Mouse (Mus musculus) liver, embryonic 11.5 days (tissue): ENCODE measurements around the gene Ppp2r2c. TPM values are rescaled to one million over a fixed set of nuclear protein-coding genes. Genes with fewer than 3 reads are reported as not detected.

ENCODE experiments used
- ATAC-seq: fragments of 200-750 bp; cut with Nextera tagmentation; replicated peaks from 2 replicates; pipeline ENCODE4 v1.8.0; 2017; ENCODE audit warnings: moderate number of reproducible peaks, mild to moderate bottlenecking, moderate TSS enrichment, moderate library complexity; ENCODE audit not compliant: low FRiP score
- DNase-seq: peaks from one replicate; pipeline ENCODE4 v3.0.0-alpha.2; 2017; ENCODE audit warnings: low spot score
- H3K27ac ChIP-seq: fragments of 300-500 bp; sonication (generic); 2 replicates; pipeline ENCODE4 v1.5.1; 2014; ENCODE audit warnings: mild to moderate bottlenecking, low read depth, low read length, control low read depth
- H3K27me3 ChIP-seq: fragments of 300-500 bp; sonication (generic); replicated peaks from 2 replicates; pipeline ENCODE4 v1.6.1; 2014; ENCODE audit warnings: low read length, mixed read lengths; ENCODE audit not compliant: control insufficient read depth, insufficient read depth
- H3K36me3 ChIP-seq: fragments of 300-500 bp; sonication (generic); 2 replicates; pipeline ENCODE4 v1.6.1; 2014; ENCODE audit warnings: mild to moderate bottlenecking, low read length, moderate library complexity, mixed read lengths; ENCODE audit not compliant: control insufficient read depth, insufficient read depth
- H3K4me1 ChIP-seq: fragments of 300-500 bp; sonication (generic); replicated peaks from 2 replicates; pipeline ENCODE4 v1.6.1; 2014; ENCODE audit warnings: low read length, mixed read lengths; ENCODE audit not compliant: control insufficient read depth, insufficient read depth
- H3K4me2 ChIP-seq: fragments of 300-500 bp; sonication (generic); 2 replicates; pipeline ENCODE4 v1.6.1; 2014; ENCODE audit warnings: mild to moderate bottlenecking, control low read depth, moderate library complexity
- H3K4me3 ChIP-seq: fragments of 300-500 bp; sonication (generic); 2 replicates; pipeline ENCODE4 v1.5.1; 2014; ENCODE audit warnings: low read depth, low read length, control low read depth
- H3K9ac ChIP-seq: fragments of 300-500 bp; sonication (generic); 2 replicates; pipeline ENCODE4 v1.6.1; 2014; ENCODE audit warnings: low read depth, low read length, control low read depth
- H3K9me3 ChIP-seq: fragments of 300-500 bp; sonication (generic); 2 replicates; pipeline ENCODE4 v1.6.1; 2016; ENCODE audit warnings: low read length, inconsistent platforms, mixed read lengths; ENCODE audit not compliant: control insufficient read depth
- WGBS: fragments of 180-500 bp; shearing (Covaris S2); extraction: QIAGEN DNeasy Blood & Tissue Kit; methylation state at CpG from one replicate; pipeline ENCODE4 v1.1.7; 2014; 5-methylcytosine and 5-hydroxymethylcytosine counted together
- polyA plus RNA-seq: library from polyadenylated mRNA; unstranded; fragments of >200 nt; fragmentation: Nextera tagmentation; extraction: Ambion mirVana; gene quantifications from 2 replicates; pipeline ENCODE4 v1.2.1, GENCODE M21; 2014

The Ppp2r2c gene
- polyA plus RNA-seq, 1 experiment from 2014 or later = 0.33 TPM

DNA sequence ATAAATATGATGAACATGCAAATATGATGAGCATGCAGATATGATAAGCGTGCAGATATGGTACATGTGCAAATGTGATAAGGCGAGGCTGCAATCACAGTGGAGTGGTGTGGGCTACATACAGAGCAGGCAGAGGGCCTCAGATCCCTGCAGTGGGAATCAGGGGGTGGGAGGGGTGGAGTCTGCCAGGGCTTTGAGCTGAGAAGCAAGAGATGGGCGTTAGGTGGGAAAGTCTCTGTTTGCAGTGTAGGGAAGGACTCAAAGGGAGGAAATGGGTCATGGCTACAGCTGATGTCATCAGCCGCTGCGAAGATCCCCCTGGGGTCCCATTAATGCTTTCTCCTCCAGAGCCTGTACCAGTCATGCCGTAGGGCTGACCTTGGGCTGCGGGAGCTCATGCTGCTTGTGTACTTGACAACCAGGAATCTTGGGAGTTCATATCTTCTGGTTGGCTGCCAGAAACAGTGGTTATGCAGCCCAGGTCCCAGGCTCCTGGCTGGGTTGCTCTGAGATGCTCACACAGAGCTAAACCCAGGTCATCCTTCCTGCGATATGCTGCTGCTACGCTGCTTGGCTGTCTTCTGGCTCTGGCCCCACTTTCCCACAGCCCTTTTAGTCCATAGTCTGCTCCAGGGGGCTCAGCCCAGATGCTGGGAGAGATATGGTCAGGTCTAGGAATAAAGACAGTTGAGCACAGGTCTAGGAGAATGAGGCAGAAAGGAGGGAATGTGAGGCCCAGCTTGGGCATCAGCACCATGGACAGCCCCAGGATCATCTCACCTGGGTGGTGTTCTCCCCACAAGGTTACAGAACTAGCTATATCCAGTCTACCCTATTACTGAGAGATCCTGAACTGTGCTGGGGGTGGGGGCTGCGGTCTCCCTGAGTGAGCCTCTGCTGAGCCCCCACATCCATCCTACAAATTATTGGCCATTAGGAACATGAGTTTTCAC, 27.6 kb downstream of the Ppp2r2c start:
- H3K27ac ChIP-seq = no peak overlapping the region
- H3K9me3 ChIP-seq = no peaks in the 10 kb centered on the region
- 74% methylated on average over 10 of the region's 10 CpGs for WGBS
- ATAC-seq = no peak
- no peak overlapping the region for H3K4me3 ChIP-seq
- H3K9ac ChIP-seq = no peak overlapping the region
- no peak overlapping the region for H3K4me2 ChIP-seq
- no peaks in the 10 kb centered on the region for H3K27me3 ChIP-seq
- DNase-seq = no peak
- H3K36me3 ChIP-seq = no peaks in the 10 kb centered on the region
- H3K4me1 ChIP-seq = no peaks in the 10 kb centered on the region

DNA sequence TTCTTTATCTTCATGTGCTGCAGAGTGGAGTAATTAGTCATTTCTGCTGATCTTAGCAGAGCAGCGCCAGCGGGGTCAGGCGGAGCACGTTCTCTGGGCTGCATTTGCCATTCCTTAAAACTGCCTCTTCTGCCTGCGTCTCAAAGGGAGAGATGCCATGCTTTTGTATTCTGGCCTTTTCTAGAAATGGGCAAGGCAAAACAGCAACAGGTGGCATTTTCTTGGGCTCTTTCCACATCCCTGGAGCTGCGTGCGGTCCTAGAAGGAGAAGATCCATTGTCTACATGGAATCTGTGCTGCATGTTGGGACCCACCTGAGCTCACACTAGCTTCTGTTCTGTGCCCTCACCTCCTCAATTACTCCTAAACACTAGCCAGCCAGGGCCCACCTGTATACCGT, 29.7 kb downstream of the Ppp2r2c start:
- Histone ChIP-seq H3K9me3 (no peaks in the 10 kb centered on the region), H3K27me3 (no peaks in the 10 kb centered on the region), H3K4me1 (no peaks in the 10 kb centered on the region), H3K9ac (no peak overlapping the region), H3K4me3 (no peak overlapping the region), H3K4me2 (no peak overlapping the region), H3K27ac (no peak overlapping the region), H3K36me3 (no peaks in the 10 kb centered on the region)
- DNase-seq = no peak
- ATAC-seq = no peak
- WGBS = 80% methylated on average over 8 of the region's 8 CpGs

DNA sequence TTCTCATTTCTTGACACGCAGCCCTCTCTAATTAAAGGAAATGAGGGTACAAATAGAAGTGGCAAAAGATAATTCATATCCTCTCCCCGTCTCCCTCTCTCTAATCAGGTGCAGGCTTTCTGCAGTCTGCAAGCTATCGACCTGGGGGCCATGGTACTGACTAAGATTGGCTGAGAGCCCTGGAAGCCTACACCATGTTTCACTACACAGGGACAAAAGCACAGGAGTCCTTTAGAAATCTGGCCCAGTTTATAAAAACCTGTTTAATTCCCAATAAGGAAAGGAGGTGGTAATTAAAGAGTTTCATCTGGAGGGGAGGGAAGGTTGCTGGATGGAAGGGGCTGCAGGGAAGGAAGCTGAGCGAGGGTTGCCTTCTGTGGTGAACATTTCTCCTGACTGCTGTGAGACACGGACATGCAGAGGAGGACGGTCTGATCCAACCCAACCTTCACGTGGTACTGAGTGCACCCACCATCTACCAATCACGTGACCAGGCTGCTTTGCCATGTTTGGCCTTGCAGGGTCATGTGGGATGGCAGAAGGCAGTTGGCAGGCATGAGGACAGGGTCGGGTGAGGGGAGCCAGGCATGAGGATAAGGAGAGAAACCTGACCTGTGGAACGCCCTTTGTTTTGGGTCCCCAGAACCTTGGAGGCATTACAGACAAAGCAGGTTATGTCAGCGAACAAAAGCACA, 30.2 kb downstream of the Ppp2r2c start:
- Histone ChIP-seq H3K27me3 (no peaks in the 10 kb centered on the region), H3K4me2 (no peak overlapping the region), H3K4me3 (no peak overlapping the region), H3K36me3 (no peaks in the 10 kb centered on the region), H3K4me1 (no peaks in the 10 kb centered on the region), H3K9me3 (no peaks in the 10 kb centered on the region), H3K9ac (no peak overlapping the region), H3K27ac (no peak overlapping the region)
- no peak for DNase-seq
- WGBS = 72% methylated on average over 11 of the region's 11 CpGs
- ATAC-seq = no peak

DNA sequence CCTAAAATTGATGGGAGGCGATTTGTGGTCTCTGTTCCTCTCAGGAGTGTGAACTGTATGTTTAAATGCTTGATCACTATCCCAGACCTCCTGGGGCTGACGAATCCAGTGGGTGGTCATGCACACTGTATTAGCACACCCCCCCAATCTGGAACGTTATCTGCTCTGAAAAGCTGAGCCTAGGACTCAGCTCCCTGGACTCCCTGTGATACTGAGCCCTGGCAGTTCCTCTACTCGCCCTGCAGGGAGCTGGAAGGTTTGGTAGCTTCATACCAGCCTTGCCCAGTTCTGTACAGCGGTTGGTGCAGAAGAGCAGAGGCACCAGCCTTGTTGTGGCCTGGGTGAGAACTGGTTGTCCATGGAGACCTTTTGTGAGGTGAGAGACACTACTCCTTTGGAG, 31.1 kb downstream of the Ppp2r2c start:
- H3K4me2 ChIP-seq = no peak overlapping the region
- H3K36me3 ChIP-seq = no peaks in the 10 kb centered on the region
- no peaks in the 10 kb centered on the region for H3K9me3 ChIP-seq
- ATAC-seq (no peak), DNase-seq (no peak)
- 62% methylated on average over 5 of the region's 5 CpGs for WGBS
- no peaks in the 10 kb centered on the region for H3K4me1 ChIP-seq
- no peak overlapping the region for H3K4me3 ChIP-seq
- no peak overlapping the region for H3K27ac ChIP-seq
- H3K9ac ChIP-seq = no peak overlapping the region
- H3K27me3 ChIP-seq = no peaks in the 10 kb centered on the region

DNA sequence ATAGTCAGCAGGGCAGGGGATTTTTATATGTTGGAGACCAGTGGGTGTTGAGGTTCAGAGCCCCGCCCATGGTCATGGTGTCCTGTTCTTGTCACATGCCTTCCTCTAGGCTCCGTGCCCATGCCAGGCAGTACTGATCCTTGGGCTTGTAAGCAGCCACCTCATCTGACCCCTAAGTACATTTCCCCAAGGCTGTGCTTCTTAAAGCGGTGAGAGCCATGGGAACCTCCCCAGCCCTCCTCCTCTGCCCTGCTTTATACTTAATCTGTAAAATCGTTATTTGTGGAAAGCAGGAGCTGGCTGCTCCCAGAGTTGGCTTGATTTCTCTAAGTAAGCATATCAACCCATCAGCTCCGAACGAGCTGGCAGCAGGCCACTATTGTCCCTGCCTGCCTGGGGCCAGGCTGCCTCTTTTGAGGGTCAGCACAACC, 31.9 kb downstream of the Ppp2r2c start:
- H3K36me3 ChIP-seq = no peaks in the 10 kb centered on the region
- H3K27ac ChIP-seq = no peak overlapping the region
- H3K4me3 ChIP-seq = no peak overlapping the region
- no peaks in the 10 kb centered on the region for H3K27me3 ChIP-seq
- H3K9ac ChIP-seq = no peak overlapping the region
- H3K4me2 ChIP-seq = no peak overlapping the region
- no peaks in the 10 kb centered on the region for H3K9me3 ChIP-seq
- ATAC-seq (no peak), DNase-seq (no peak)
- H3K4me1 ChIP-seq = no peaks in the 10 kb centered on the region
- WGBS = 70% methylated on average over 6 of the region's 6 CpGs

DNA sequence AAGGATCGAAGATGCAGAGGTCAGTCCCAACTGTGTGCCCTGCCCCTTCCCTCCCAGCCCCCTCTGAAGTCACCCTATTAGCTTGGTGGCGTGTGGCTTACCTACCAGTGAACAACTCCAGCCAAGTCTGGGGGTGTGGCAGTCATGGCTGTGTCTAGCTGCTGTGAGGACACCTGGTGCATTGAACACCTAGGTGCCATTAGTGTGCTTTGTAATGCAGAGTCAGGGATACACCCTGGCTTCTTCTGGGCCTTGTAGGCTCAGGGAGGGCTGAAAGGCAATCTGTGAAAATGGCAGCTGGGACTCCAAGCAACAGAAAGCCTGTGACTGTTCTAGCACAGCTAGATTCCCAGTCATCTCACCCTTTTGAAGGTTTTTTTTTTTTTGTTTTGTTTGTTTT, 34.5 kb downstream of the Ppp2r2c start:
- Histone ChIP-seq H3K36me3 (no peaks in the 10 kb centered on the region), H3K9ac (no peak overlapping the region), H3K27ac (no peak overlapping the region), H3K4me1 (no peaks in the 10 kb centered on the region), H3K4me2 (no peak overlapping the region), H3K27me3 (no peaks in the 10 kb centered on the region), H3K4me3 (no peak overlapping the region), H3K9me3 (no peaks in the 10 kb centered on the region)
- no peak for DNase-seq
- ATAC-seq = no peak
- WGBS = 61% methylated on average over 2 of the region's 2 CpGs

DNA sequence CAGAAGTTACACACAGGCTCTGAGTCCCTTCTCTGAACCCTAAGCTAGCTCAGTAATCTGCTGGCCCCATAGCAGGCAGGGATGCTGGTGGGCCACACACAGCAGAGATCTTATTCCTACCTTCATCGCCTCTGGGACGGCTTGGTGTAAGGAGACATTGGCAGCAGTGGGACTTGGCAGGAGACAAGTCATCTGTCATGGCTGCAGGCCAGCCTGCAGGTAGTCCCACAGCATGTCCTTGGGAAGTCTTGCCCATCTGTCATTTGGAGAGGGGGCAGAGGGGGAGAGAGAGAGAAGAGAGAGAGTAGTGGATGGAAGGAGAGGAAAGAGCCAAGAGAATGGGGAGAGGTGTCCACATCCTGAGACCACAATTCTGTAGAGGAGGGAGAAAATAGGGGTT, 35.8 kb downstream of the Ppp2r2c start:
- no peaks in the 10 kb centered on the region for H3K4me1 ChIP-seq
- H3K9me3 ChIP-seq = no peaks in the 10 kb centered on the region
- DNase-seq = no peak
- no peak overlapping the region for H3K4me2 ChIP-seq
- H3K27me3 ChIP-seq = no peaks in the 10 kb centered on the region
- H3K4me3 ChIP-seq = no peak overlapping the region
- no peak overlapping the region for H3K27ac ChIP-seq
- H3K9ac ChIP-seq = no peak overlapping the region
- ATAC-seq = no peak
- H3K36me3 ChIP-seq = no peaks in the 10 kb centered on the region
- WGBS = 87% methylated on average over 2 of the region's 2 CpGs

DNA sequence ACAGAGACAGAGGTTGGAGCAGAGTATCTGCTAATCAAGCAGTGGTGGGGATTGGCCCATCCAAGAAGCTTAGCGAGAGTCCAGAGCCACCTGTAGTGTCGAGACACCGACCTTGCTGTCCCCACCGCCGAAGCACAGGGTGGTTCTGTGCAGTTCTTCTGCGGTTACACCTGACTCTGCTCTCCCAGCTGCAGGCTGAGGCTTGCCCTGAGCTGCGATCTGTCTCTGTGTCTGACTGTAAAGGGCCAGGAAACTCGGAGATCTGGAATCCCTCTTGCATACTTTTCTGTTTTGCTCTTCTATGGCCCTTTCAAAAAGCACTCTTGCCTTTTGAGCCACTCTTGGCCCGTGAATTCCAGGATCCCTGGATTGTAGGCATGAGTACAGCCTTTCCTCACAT, 36.4 kb downstream of the Ppp2r2c start:
- Histone ChIP-seq H3K9ac (no peak overlapping the region), H3K27me3 (no peaks in the 10 kb centered on the region), H3K4me2 (no peak overlapping the region), H3K27ac (no peak overlapping the region), H3K4me1 (no peaks in the 10 kb centered on the region), H3K4me3 (no peak overlapping the region), H3K9me3 (no peaks in the 10 kb centered on the region), H3K36me3 (no peaks in the 10 kb centered on the region)
- ATAC-seq (no peak), DNase-seq (no peak)
- 74% methylated on average over 9 of the region's 9 CpGs for whole genome bisulfite sequencing
